Mouse (Mus musculus) kidney, postnatal 36 days (tissue): ENCODE measurements at regions not wholly inside any gene's neighbourhood (a gene's known extent, or its start where the extent isn't known, plus 50 kb on each side); places are given as distances from the start of the nearest gene placed in this dataset.
"Not testable (repeated sequence)": the region's sequence is repeated elsewhere in the genome, so short reads cannot be mapped to it uniquely, and the experiment has no call there.

ENCODE experiments used
- DNase-seq, 2 experiments: peaks; one replicate each; pipeline ENCODE4 v3.0.0; 2021 to 2022; ENCODE audit warnings: mixed read lengths in 2 of 2

DNA sequence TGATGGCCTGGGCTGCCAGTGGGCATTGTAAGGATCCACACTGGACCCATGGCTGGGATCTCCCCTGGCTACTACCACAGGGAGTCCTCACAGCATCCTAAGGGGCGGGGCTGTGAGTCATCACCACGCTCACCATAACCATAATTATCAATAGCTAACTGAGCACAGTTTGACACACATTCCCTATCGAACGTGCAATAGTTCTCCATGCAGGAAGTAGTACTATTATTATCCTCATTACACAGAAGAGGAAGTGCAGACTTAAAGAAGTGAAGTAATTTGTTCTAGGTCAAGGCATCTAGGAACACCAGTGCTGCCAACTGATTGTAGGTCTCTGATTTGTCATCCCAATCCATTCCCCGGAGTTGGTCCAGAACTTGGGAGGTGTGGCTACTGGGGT, 84.1 kb upstream of the Trim2 start:
- DNase-seq: no peak

DNA sequence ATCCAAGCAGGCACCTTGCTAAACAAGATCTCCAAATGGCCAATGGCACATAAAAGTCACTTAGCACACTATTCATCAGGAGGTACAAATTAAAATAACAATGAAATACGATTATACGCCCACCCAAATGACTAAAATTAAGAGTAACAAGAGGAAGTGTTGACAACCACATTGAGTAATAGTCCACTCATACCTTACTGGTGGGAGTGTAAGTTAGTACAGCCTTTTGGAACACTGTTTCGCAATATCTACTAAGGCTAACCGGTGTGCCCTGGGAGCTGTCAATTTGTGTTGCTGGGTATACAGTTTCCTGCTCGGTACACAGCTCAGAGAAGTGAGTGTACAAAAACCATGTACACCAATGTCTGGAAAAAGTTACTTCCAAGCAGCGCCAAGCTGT, 81.8 kb upstream of the Trim2 start:
- DNase-seq: no peak

DNA sequence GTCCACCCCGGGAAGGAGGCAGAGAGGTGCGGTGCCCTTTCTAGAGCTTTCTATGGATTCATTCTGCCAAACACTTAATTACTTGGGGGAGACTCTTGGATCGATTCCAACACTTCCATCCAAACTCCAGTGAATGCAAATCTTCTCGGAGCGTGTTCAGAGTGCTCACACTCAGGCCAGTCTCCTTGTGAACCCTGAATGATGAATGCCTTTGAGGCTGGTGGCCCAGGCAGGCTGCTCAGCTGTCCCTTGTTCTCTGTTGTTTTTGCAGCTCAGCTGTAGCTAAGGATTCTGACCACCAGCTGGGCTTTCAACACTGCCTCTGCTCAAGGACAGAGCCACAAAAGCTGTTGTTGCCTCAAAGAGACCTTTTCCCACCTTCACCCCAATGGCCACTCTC, 79.0 kb upstream of the Trim2 start:
- DNase-seq: no peak

DNA sequence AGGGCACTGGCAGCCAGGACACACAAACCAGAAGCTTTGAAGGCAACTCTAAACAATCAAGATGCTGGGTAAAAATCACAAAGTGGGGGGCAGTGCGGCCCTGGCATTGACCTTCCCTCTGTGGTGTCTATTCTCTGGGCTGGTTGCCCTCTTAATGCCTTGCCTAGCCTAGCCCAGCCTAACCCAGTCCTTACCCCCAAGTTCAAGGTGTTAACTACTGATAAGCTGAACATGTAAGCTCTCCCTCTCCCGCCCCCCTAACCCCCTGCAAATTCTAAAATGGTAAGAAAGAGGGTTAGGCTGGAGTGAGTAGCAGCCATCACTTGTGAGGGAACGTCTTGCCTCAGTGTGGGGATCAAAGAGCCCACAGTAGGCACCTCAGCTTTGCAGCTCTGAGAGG, 76.9 kb upstream of the Trim2 start:
- DNase-seq: no peak

DNA sequence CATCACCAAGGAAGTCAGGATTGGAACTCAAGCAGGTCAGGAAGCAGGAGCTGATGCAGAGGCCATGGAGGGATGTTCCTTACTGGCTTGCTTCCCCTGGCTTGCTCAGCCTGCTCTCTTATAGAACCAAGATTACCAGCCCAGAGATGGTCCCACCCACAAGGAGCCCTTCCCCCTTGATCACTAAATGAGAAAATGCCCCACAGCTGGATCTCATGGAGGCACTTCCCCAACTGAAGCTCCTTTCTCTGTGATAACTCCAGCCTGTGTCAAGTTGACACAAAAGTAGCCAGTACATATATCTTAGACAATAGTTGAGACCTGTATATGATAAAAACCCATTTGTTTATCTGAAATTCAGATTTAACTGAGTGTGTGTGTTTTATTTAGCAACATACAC, 76.4 kb upstream of the Trim2 start:
- not testable (repeated sequence) for DNase-seq

DNA sequence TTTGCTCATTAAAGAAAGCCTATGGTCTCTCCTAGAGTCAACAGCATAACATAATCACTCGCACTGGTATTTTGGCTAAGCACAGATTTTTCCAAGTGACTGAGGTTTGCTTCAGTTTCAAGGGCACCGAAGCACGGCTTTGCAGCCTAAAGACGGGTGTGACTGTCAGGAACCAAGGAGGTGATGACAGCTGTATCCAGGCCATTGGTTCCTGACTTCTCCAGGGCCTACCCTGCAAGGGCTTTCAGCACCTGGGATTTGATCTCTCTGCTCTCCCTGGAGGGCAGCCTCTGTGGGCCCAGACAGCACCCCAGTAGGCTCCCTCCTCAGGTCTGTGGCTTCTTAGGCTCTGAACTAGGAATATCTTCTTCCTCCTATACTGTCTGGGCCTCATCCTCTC, 75.3 kb upstream of the Trim2 start:
- no peak for DNase-seq

DNA sequence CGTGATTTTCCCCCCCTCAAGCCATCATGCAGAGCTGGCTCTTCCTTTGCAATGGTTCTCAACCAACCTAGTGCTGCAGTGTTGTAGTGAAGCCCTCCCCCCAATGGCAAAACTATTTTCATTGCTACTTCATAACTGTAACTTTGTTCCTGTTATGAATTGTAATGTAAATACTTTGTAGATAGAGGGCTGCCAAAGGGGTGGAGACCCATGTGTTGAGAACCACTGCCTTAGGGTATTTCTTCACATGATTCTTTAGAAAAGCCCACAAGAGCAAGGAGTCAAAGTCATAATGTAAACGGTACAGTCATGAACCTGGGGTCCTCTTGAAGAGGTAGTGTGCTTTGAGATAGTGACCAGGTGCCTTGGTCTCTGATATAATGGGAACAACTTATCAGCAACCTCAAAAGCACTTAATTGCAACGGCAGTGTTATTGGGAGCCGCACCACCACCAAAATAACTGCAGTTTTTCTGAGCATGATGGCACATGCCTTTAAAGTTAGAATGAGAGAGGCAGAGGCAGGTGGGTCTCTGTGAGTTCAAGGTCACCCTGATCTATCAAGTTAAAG, 72.4 kb upstream of the Trim2 start:
- no peak for DNase-seq

DNA sequence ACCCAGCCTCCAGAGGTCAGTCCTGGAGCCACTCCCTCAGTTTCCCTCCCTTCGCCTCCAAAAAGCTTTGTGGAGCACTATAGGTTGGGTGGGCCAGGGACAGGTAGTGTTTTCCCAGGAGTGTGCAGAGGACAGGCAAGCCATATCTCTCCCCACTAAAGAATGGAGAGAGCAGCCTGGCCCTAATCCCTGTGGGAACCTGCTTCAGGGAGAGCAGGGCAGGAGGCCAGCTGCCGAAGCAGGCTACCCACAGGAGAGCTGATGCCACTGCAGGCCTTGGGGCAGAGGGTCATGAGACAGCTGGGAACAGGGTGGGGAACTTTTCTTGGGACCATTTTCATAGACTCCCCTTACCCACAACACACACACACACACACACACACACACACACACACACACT, 69.8 kb upstream of the Trim2 start:
- DNase-seq: peak; percentile 28 to 51

DNA sequence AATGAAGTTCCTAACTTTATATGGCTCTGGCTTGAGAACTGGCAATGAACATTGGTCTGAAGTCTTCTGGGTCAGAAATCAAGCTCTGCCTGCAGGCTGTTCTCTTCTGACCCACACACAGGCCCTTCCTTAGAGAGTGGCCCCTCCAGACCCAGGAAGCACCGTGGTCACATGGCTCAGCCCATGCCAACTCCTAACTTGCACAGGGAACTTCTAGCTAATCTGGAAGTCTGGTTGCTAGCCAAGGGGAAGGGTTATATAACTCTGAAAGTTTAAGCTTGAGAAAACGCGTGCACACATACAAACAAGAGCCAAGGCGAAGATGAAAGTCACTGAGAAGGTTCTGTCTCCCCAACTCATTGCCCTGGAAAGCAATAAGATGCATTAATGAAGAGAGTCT, 69.2 kb upstream of the Trim2 start:
- DNase-seq: peak; percentile 67 to 84

DNA sequence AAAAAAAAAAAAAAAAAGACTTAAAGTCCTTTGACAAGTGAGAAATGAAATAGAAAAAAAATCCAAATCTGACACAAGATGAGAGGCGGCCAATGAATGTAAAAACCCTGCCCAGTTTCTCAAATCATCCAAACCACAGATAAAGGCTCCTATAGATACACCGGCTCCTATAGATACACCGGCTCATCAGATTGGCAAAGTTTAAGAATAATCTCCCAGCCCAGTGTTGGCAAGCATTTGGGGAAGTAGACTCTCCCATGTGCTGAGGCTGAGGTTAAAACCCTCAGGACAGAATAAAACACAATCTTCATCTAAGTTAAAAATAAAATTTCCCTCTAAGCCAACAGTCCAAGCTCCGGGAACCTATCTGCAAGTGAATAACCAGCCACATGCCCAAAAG, 65.2 kb upstream of the Trim2 start:
- no peak for DNase-seq

DNA sequence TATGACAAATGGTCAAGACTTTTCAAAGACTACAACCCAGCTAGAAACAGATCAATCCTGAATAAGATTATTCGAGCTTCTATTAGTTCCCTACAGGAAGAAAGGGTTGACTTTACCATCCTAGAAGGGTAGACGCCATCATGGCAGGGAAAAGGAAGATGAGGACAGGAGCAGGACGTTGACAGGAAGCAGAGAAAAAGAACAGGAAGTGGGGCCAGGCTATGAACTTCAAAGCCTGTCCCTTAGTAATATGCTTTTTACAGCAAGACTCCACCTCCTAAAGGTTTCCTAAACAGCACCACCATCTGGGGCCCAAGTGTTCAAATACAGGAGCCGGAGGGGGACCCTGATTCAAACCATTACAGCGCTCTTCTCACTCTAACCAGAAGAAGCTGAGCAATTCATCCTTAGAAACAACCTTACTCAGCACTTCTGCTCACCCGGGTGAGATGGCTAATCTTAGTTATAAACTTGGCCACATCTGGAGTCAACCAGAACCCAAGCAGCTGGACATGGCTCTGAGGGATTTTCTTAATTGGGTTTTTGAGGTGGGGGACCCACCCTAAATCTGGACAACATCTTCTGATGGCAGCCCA, 60.6 kb upstream of the Trim2 start:
- DNase-seq: no peak

DNA sequence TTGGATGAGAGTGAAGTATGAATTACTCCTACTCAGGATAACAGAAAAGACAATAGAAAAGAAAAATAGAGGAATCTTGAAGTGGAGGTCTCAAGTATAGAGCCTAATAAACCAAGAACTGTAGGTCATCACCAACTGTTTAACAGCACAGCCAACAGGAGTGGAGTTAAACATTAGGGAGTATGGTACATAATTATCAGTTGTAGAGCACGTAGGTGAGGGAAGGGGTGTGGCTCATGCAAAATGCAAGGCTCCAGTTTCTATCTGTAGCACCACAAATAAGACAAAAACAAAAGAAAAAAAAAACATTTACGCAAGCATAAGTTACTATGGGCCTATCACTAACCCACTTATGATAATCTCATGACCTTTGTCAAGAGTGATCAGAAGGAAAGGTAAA, 52.0 kb upstream of the Trim2 start:
- no peak for DNase-seq

DNA sequence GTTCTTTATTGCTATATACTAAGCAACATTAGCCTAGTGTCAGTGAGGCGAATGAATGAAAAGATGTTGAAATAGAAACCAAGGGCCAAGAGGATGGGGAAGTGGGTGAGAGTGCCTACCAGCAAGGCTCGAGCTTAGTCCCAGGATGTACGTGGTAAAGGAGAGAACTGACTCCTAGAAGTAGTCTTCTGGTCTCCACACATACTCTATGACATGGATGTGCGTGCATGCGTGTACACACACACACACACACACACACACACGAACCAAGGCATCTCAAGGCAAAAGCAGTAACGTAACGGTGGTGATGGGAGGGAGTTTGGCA, 50.0 kb upstream of the Trim2 start:
- DNase-seq: no peak
